Mouse (Mus musculus) ovary, postnatal 14 days (tissue): ENCODE results near the gene Thap3.

Experiments used
- DNase-seq: peaks from one replicate; pipeline ENCODE4 v3.0.0; 2022; ENCODE audit warnings: low spot score

The Thap3 gene

DNA sequence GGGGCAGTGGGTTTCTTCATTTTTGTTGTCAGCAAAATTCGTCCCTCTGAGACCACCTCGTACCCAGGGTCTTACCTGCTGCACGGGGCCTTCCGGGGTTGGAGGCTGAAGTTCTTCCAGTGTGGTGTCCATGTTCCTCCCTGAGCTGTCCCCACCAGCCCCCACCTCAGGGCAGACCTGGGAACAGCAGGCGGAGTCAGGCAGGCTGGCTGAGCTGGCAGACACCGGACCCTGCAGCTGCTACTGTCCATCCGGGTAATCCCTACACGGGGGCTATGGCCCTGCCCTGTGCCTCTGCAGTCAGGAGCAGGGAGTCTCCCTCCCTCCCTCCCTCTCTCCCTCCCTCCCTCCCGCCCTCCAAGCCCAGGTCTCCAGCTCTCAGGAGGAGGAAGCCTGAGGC is 5.2 kb downstream of the Thap3 start:
- no peak for DNase-seq

DNA sequence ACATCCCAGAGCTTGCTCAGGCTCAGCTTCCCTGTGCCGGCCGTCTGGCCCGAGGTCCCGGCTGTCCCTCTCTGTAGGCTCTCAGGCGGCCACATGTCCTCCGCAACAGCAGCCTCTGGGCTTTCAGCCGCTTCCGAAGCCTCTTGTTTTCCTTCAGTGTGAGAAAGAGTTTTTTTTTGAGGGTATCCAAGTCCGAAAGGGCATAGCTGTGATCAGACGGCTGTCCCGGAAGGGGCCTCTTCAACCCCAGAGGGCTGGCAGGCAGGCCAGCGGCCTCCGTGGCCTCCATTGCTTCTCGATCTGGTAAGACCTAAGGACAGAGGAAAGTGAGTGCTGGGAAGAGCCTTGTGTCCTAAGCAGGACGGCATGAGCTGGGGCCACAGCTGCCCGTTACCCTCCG is 5.8 kb downstream of the Thap3 start:
- no peak for DNase-seq

DNA sequence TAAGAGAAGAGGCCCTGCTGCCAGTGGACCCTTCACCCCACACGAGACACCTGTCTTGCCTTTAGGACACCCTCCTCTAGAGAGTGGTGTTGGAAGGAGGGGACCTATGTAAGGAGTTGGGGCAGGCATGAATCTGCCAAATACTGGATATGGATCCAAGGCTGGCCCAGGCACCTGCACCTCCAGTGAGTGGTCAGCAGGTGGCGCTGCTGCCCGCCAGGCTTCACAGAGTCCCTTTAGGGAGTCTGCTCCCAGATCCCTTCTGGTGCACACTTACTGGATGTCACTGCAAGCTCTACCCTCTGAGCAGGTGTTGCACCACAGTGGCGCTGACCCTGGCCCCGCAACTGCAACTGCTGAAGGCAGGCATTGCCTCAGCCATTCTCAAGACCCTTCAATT is 7.4 kb downstream of the Thap3 start:
- DNase-seq: peak; percentile 76

DNA sequence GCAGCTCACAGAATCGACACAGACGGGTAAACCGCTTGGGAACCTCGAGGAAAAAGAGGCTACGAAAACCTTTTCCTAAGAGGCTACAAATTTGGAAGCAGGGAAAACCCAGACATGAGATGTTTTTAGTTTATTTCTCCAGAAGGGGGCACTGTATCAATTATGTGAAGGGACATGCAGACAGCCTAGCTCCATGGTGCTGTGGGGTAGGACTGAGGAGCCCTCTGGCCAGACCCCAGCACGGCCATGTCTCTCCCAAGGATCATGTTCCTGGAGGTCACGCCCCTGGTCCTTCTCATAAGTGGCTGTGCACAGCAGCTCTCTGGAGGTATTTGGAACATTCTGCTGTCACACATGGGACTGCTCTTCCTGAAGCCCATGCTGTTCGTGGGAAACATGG is 8.1 kb downstream of the Thap3 start:
- DNase-seq: no peak

DNA sequence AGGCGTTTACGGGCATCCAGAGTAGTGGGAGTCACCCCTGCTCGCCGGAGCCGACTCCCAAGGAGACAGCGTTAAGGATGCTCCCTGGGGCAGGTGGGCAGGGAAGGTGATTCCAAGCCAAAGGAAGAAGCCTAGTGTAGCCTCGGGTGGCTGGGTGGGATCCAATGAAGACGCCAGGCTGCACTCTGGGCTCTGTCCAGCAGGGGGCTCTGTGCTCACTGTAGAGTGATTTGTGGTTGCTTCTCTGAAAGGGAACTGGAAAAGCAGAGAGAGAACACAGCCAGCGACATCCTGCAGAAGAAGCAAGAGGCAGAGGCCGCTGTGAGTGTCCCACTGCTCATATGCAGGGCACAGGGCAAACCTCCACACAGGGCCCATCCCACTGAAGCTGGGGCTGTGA is 11.0 kb downstream of the Thap3 start:
- DNase-seq: peak; percentile 88

DNA sequence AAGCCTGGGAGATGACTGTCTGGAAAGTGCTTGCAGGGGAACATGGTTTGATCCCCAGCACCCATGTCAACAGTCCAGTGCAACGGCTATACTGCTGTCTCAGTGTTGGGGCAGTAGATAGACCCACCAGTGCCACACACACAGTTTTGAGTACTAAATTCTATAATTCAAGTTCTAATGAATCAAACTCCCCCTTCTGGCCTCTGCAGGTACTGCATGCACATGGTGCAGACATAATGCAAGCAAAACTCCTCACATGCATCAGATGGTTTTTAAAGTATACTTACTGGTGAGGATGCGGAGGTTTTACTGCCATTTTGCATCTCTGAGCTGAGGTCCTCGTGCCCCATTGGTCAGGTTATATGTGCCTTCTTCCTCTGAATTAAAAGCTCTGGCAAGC is 13.4 kb downstream of the Thap3 start:
- no peak for DNase-seq

DNA sequence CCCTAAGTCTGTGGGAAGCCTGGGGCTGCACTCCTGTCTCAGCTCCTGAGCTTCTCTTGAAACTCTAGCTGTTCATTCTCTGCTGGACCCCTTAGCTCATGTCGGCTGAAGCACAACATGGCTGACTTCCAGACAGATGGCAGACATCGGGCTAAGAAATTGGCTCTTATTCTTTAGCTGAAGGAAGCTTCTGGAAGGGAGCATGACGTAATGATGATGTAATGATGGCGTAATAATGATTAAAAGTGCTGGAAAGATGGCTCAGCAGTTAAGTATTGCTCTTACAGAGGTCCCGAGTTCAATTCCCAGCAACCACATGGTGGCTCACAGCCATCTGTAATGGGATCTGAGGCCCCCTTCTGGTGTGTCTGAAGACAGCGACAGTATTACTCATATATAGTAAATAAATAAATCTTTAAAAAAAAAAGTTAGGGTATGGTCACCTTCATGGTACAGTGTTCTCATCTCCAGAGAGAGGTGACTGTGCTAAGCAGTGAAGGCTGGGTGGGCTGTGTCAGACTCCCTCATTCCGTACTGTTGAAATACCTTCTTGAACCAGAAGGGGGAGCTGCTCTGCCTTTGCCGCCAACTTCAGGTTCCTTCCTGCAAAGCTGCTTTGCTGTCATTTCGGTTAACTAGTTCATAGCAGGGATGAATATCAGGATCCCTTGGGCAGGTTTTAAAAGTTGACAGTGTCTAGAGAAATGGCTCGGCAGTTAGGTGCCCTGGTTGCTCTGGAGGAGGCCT is 16.4 kb downstream of the Thap3 start:
- no peak for DNase-seq

DNA sequence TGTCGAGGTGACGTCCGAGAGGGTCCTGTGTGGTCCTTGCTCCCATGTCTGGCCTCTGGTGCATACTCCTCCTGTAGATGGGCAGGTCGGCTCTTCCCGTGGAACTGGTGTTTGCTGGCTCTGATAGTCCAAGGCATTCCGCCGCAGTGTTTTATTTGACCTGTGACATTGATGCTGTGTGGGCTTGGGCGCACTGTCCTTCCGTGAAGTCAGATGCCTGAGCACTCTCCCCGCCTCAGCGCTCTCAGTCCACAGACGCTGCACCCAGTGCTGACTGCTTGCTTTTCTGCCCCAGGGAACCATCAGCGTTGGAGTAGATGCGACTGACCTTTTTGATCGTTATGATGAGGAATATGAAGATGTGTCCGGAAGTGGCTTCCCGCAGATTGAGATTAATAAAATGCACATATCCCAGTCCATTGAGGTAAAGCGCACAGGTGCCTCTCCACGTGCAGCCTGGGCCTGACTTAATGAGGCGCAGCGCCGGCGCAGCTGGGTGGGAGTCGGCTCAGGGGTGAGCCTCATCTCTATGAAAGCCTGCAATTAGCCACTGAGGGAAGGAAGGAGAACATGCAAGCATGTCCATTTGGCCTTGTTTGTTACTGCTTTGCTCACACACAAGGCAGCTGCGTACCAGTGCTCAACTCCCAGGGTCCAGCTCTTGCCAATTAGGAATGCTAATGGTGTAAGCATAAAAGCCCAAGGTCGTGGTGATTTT is 20.4 kb downstream of the Thap3 start:
- DNase-seq: no peak

DNA sequence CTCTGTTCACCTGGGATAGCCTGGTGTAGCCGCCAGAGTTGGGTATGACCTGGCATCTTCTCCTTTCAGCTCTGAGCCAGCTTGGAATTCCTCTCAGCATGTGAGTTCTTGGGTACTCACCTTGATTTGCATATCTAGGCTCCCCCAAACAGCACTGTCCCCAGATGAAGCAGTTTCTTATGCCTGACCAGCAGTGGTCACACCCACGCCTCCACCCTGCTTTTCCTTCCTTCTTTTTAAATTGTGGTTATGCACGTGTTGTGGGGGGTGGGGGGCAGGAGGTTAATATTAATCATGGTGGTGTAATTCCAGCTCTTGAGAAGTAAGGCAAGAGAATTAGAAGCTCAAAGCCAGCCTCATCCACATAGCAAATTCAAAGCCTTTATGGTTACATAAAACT is 26.0 kb downstream of the Thap3 start:
- DNase-seq: no peak

DNA sequence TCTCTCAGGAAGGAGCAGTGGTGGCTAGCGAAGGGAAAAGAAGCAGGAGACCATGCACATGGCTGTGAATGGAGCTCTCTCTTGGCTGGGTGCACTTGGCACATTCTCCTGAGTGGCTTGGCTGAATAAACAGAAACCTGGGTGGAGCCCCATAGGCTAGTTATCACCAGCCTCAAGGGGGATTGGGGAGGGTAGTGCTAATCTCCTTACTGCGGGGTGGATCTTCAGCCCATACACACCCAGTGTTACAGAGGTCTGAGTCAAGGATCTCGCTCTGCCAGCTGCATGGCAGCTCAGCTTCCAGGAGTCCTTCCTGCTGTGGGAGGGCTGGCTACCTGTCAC is 28.3 kb downstream of the Thap3 start:
- DNase-seq: no peak

DNA sequence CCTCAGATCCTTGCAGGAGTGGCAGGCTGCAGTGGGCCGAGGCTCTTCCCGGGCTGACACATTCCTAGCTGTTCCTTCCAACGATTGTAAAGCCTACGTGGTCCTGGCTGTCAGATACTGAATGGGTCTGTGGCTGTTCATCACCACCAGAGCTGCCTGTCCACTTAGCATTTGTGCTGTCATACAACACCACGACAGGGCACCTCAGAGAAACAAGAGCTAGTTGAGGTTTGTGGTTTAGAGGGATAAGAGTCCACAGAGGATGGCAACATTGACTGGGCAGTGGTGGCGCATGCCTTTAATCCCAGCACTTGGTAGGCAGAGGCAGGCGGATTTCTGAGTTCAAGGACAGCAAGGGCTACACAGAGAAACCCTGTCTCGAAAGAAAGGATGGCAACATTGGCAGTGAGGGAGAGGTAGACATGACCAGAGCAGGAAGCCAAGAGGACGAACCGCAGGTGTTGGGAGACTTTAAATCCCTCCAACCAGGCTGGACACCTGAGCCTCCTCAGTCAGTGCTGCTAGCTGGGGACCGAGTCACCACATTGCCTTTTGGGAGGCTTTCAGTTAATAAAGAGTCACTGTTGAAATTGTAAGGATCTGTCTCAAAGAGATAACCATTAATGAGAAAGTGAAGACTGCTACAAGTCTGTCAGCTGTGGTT is 28.8 kb downstream of the Thap3 start:
- no peak for DNase-seq

DNA sequence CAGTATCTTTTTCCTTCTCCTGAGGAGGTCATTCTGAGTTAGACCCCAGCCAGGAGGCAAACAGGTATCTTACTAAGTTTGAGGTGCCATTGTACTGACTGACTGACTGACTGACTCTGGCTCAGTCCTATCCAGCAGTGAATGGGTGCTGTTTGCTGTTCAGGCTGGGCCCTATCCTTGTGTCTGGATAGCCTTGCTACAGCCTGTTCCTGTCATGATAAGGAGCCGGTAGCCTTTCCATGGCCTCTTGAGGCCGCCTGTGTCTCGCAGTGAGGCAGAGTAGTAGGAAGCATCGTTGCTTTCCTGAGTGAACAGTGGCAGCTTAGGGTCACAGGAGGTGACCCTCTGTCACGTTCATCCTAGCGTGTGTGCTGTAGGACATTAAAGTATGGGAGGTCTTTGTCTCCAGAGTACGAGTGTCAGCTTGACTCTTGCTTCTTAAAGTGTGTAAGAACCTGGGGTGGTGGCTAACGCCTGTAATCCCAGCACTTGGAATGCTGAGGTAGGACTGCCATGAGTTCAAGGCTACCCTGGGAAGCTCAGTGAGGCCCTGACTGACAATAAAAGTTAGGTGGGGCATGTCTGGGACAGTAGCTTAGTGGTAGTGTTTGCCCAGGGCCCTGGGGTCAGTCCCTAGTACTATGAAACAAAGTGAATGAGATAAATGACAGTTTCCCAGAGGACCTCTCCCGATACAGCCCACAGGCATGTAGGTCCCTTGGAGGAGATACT is 31.0 kb downstream of the Thap3 start:
- DNase-seq: no peak

DNA sequence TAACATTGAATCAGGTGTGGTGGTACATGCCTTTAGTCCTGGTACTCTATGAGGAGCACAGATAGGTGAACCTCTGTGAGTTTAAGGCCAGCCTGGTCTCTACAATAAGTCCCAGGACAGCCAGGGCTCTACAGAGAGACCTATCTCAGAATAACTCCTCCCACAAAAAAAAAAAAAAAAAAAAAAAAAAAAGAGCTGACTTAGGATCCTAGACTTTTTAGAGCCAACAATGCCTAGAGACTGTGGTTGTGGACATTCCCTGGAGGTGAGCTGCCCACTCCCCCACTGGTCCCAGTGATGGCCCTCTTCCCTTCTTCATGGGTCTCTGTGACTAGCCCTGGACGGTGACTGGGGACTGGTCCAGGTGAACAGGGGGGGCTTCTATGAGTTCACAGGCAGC is 33.0 kb downstream of the Thap3 start:
- no peak for DNase-seq

DNA sequence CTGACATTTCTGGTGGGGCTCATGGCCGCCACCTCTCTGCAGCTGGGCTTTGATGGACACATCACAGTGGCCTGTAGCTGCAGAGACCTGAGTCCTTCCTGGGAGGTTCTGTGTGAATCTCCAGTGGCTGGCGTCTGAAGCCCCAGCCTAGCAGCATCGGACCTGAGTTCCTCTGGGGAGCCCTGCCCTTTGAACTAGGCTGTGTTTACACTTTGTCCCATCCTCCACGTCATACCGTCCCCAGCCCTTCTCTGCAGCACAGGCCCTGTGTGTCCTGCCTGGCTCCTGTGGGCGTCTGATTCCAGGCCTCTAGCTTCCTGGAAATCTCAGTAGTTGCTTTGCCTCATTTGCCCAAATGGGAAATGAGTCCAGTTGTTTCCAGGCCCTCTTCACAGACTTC is 35.6 kb downstream of the Thap3 start:
- DNase-seq: no peak

DNA sequence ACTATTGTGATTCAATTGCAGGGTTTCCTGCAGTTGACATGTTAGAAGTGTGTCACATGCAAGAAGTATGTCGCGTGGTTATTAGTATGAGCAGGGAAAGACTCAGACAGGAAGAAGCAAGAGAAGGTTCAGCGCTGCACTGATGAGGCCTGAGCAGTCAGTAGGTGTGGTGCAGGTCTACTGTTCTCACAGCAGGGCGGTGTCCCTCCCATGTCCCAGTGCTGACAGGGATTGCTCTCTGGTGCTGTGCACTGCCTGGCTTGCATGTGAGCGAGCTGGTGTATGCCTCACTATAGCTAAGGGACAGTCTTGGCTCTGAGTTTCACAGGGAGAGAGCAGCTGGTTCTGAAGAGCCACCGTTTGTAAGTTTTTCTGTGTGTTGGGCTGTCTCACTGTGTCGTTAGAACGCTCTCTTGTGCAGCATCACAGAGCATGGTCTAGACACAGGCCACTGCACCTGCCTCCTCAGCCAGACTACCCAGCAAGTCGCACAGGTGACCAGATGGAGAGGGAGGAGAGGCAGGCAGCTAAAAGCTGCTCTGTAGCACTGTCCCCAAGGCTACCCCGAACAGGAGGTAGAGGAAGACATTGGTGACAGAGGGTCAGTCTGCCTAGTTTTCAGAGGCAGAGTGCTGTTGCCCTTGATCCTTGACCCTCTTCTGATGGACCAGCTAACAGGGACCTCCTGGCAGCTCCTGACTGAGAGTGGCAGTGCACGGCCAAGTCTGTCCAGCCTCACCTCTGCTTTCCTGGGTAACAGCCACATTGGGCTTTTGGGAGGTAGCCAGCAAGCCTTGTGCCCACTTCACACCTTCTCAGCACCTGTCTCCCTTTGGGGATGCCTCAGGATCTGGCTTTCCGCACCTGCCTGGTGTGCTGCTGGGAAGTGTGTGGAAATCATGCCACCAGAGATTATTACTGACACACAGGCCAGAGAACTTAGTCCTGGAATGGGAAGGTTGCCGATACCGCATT is 40.0 kb downstream of the Thap3 start:
- DNase-seq: no peak

DNA sequence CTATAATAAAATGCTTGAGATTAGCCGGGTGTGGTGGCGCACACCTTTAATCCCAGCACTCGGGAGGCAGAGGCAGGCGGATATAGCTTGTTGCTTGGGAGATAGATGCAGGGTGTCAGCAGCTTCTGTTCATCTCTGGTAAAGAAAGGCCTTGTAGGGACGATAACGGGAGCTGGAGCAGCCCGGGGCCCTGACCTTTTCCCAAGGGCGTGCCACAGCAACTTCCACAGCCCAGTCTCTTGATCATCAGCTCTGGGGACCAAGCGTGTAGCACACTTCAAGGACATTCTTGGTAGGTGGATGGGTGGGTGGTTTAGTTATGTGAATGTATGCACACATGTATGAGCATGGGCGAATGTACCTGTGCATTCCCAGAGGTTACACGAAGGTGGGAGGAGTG is 42.6 kb downstream of the Thap3 start:
- no peak for DNase-seq

DNA sequence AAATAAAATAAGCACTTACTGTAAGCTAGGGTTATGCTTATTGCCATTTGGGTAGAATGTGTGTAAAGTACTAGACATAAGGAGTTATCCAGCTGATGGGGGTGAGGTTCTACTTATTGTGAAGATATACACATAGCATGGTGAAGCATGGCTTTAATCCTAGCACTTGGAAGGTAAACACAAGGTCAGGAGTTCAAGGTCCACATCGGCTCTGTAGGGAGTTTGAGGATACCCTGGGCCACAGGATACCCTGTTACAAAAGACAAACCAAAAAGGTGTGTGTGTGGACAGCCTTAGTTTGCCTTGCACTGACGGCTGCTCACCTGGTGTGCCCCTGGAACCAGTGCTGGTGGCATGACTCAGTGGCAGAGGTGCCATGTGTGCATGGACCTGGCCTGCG is 50.7 kb downstream of the Thap3 start:
- DNase-seq: no peak

DNA sequence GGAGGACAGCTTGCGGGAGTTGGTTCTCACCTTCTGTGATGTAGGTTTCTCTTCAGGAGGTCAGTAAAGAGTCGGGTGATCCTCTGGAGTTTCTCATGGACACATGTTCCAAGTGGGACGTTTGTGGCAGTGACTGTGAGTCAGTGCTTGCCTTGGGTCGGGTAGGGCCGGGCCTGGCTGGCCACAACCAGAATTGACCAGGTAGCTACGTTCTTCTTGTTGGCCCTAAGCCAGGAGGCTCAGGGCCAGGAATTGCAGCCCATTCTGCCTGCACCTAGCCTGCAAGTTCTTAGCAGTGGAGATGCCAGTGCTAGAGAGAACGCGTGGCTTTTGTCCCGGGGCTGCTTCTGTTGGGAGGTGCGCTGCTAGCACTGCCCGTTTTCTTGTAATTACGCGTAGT is 51.4 kb downstream of the Thap3 start:
- no peak for DNase-seq

DNA sequence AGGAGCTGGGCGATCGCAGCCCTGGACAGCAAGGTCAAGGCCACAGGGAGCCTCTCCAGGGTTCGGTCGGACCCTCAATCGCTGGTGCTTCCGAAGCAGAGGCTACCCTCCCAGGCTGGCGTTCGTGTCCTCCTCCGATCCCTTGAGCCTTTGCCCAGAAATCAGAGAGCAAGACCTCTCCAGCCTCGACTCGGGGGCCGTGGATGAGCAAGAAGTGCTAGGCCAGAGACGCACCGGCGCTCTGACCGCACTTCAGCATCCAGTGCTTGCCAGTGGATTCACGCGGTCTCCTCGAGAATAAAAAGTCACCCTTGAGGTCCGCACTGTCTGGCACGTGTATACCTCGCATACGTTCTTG is 54.6 kb downstream of the Thap3 start:
- DNase-seq: no peak

DNA sequence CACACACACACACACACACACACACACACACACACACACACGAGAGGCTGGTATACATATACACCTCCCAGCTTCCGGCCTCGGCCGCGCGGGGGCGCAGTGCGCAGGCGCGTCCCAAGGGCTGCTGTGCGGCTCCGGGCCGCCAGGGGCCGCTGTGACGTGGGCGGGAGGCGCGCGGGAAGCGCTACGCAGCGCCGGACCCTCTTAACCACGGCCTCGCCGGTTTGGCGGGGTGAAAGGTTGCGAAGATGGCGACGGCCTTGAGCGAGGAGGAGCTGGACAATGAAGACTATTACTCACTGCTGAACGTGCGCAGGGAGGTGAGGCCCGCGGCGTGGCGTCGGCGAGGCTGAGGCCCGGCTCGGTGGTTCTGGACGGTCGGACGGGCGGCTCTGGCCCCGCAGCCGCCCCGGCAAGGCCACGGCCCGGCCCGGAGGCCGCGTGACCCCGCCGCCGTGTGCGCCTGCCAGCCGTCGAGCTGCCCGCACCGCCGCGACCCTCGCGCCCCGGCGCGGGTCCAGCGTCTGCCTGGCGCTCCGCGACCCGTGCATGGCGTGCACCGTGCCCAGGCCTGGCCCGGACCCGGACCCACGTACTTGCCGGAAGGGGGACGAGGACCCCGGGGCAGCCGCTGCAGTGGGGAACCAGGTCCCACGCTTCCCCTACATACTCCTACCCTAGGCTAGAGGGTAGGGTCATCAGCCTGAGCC is 55.1 kb downstream of the Thap3 start, which contains the start of gene Dnajc11:
Gene Dnajc11, plus strand, starts transcription at position 187 of the 710 bp plus-strand sequence.
- DNase-seq: peak; percentile 98
